Mouse (Mus musculus) right cerebral cortex, postnatal 14 days (tissue): ENCODE results near the gene Gadl1.
"Not testable (repeated sequence)": the region's sequence is repeated elsewhere in the genome, so short reads cannot be mapped to it uniquely, and the experiment has no call there.

Experiments used
- DNase-seq: peaks from one replicate; pipeline ENCODE4 v3.0.0; 2022

The Gadl1 gene

DNA sequence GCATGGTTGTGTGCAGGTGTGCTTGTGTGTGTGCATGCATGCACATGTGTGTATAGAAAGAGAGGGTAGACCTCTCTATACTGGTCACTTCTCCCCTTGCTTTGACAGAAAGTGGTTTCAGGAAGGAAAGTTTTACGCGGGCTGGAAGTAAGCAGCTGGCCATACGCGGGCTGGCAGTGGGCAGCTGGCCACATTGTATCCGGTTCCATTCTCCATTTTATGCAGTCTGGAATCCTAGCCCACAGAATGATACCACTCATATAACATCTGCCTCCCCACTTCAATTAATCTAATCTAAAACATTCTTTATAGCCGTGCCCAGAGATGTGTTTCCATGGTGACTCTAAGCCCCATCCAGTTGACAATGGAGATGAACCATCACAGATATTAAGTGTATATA, 129.0 kb downstream of the Gadl1 start:
- no peak for DNase-seq

DNA sequence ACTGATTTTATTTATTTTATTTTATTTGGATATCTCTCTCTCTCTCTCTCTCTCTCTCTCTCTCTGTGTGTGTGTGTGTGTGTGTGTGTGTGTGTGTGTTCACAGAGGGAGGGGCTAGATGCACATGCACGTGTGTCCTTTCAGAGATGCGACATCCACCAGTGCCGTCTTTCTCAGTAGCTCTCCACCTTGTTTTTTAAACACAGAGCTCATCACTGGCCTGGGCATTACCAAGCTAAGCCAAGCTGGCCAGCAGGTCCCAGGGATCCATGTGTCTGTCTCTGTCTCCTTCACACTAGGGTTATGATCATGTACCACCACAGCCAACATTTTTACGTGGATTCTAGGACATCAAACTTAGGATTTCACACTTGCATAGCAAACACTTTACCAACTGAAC, 130.7 kb downstream of the Gadl1 start:
- DNase-seq = no peak

DNA sequence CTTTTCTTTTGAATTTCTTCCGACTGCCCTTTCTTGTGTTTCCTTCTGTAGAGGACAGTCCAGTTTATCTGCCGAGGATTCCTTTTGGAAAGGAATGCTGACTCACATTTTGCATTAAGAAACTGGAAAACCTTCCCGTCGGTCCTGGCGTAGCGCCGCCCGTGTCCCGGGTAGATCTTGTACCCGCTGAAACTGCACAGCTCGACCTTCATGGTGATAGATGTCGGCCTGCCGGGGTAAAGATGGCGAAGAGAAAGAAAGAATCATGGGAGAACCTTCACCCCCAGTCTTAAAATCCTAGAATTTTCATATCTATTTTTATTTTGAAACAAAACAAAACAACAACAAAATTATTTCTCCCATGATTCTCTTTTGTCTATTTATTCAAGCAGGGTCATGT, 131.6 kb downstream of the Gadl1 start:
- not testable (repeated sequence) for DNase-seq

DNA sequence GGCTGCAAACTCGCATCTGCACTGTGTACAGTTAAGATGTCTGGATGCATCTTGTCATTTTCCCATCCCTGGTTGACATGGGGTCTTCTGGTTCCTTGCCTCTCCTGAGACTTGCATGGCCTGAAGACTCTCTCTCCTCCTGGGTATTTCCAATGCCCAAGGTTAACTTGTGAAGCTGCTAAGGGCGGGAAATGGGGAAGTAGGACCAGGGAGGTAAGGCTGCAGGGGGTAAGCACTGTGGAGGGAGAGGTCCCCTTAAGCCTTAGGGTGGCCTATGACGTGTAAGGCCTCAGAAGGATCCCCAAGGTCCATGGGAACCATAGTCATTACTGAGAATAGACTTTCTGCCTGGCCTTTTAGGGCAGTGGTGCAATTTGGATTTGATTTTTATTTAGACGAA, 132.1 kb downstream of the Gadl1 start:
- no peak for DNase-seq

- DNase-seq = peak; percentile 92
These were observed 132.5 kb downstream of the Gadl1 start for GRCm38 (mm10) chr9:116041787-116042186.

GRCm38 (mm10) chr9:116049985-116050384, 140.7 kb downstream of the Gadl1 start:
- no peak for DNase-seq

DNA sequence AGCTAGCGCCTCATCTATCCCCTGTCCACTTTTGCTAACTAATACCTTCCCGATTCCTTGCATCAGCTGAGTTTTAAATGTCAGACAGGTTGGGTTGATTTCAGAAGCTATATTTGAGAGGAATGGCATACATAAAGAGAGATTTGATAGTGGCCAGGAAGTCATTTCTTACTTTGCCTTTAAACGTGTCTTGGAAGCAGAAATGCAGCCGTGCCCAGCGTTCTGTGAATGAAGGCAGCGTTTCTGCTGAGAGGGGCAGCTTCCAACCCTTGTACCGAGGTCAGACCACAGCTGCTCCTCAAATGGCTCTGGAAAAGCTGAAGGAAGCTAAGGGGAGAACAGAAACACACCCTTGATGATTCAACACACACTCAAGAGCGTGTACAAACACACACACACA, 144.7 kb downstream of the Gadl1 start:
- DNase-seq = no peak

GRCm38 (mm10) chr9:116058475-116058874, 149.2 kb downstream of the Gadl1 start:
- no peak for DNase-seq

DNA sequence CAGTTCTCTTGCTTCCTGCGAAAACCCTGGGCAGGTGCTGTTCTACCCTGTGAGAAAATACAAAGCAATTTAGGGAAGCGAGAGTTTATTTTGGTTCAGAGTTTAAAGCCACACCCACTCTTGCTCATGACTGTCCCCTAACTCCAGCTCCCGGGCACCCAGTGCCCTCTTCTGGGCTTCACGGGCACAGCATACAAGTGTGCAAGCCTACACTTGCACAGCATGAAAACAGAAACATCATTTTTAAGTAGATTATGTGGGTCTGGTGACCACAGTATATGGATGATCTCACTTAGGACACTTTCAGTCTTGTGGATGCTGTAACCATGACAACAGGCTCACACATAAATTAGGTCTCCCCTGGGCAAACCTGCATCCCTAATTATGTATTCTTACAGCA, 149.9 kb downstream of the Gadl1 start:
- peak; percentile 31 for DNase-seq

GRCm38 (mm10) chr9:116060691-116061090, 151.4 kb downstream of the Gadl1 start:
- no peak for DNase-seq

- DNase-seq = no peak
These were observed 155.5 kb downstream of the Gadl1 start for GRCm38 (mm10) chr9:116064774-116065173.

DNA sequence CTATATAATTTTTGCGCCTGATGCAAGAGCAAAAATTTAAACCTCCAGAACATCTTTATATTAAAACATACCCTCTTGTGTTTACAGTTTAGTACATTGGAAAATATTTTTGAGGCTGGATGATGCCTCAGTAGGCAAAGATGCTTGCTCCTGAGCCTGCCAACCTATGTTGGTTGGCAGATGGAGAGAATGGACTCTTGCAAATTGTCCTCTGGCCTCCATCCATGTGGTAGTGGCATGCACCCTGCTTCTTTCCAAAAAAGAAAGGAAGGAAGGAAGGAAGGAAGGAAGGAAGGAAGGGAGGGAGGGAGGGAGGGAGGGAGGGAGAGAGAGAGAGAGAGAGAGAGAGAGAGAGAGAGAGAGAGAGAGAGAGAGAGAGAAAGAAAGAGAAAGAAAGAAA, 162.3 kb downstream of the Gadl1 start:
- DNase-seq = not testable (repeated sequence)

GRCm38 (mm10) chr9:116076163-116076562, 166.9 kb downstream of the Gadl1 start:
- no peak for DNase-seq

GRCm38 (mm10) chr9:116076946-116077345, 167.7 kb downstream of the Gadl1 start:
- DNase-seq = no peak

DNA sequence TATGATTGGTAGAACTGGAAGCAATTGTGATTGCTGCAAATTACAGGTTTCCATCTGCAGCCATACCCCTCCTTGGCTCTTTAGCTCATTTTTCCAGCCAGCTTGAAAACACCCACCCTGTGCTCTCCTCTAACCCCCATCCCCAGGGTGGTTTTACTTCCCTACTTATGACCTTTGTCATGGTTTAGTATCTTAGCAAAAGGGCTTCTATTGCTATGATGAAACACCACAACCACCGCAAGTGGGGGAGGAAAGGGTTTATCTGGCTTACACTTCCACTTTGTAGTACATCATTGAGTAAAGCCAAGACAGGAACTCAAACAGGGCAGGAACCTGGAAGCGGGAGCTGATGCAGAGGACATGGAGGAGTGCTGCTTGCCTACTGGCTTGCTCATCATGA, 168.2 kb downstream of the Gadl1 start:
- DNase-seq = no peak

- no peak for DNase-seq
These were observed 172.5 kb downstream of the Gadl1 start for GRCm38 (mm10) chr9:116081781-116082180.

GRCm38 (mm10) chr9:116083300-116083699, 174.0 kb downstream of the Gadl1 start:
- no peak for DNase-seq

- no peak for DNase-seq
These were observed 174.6 kb downstream of the Gadl1 start for GRCm38 (mm10) chr9:116083726-116084323.

DNA sequence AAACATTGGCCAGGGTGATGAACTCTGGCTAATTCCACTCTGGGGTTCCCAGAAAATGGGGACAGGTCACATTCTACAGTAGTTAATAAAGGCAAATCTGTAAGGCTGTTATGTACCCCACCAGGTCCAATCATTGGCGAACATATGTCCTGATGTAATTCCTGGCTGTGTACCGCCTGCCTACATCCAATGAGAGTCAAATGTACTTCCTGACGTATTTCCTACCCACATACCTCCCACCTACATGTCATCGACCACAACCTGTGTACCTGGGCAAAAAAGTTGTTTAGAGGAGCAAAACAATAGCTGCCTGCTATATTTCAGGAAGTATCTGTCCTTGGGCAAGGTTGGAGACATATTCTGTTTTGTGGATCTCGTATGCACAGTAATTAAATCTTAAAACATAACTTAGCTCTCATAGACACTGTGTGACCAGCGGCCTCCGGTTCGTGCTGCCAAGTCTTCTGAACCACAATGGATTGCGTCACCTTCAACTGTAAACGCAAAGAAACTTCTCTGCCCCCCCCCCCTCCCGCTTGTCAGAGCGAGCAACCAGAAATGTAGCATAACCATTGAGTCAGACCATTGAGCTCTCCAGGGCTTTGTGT, 175.2 kb downstream of the Gadl1 start:
- no peak for DNase-seq

DNA sequence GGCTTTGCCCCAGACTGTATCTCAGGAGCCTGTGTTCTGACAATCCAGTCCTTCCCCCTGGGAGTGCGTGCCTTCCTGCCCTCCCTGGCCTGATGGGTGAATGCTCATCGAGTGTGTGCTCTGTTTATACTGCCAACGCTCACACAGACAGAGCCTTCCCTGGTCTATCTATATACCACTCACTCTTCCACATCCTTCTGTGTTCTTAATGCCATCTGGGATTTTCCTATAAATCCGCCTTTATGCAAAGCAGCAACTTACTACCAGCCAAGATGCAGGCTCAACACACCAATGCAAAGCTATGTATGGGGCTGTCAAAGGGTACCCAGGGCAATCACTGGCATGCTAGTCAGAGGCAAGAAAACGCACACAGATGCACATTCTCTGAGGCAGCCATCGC, 176.7 kb downstream of the Gadl1 start:
- DNase-seq = no peak

DNA sequence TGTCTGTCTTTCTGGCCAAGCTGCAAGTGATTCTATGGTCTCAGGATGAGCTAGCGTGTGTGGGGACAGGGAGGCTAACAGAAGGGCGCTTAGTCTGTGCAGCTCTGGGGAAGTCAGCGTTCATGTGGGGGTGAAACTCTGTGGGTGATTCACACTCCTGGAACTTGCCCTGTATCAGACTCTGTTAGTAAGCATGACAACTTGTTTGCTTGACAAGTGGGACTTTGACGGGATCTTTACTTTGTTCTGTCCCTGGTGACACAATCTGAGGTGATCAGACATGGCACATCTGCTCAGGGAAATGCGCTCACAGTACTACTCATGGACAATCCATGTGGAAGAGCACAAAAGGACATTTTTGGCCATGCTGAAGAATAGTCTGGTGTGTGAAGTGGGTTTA, 178.0 kb downstream of the Gadl1 start:
- DNase-seq = no peak

GRCm38 (mm10) chr9:116087880-116088279, 178.6 kb downstream of the Gadl1 start:
- DNase-seq = peak; percentile 68

DNA sequence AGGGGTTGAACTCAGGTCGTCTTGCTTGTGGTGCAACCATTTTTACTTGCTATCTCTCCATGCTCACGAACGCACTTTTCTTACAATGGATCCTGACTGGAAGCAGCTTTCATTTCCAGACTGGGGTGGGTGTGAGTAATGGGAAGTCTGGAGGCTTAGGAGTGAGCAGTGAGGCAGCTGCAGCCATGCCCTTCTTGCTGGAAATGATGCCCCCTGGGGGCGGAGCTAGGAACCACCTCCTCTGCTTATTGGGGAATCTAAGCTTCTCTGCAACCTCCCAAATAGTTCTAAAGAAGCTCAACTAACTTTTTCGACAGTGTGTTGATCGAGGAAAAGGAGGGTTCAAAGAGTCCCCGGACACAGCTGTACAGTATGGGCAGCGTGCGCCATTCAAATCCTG, 179.7 kb downstream of the Gadl1 start:
- DNase-seq = peak; percentile 28

DNA sequence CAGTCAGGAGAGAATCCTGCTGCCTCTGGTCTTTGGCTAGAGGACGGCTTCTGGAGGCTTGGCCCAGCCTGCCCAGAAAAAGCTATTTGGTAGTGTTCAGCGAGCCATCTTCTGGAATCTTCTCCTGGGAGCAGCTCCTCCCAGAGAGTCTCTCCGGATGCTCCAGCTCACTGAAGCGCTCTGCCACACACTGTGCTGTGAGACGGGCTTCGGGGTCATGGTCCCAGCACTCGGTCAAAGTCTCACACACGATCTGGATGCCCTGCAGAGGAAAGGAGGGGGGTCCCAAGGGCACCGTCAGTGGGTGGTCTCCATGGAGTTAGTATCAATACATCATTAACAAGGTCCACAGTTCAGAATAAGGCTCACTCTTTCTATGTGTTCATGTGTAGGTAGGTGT, 181.0 kb downstream of the Gadl1 start:
- DNase-seq = no peak
